Mouse (Mus musculus) midbrain, postnatal 0 days (tissue): Measurements from ENCODE around the gene Slc6a6. TPM values are rescaled to one million over a fixed set of nuclear protein-coding genes. Genes with fewer than 3 reads are reported as not detected.

Experiments used
- ATAC-seq: fragments of 200-750 bp; cut with Nextera tagmentation; 2 replicates; pipeline ENCODE4 v1.8.0; 2017; ENCODE audit warnings: moderate number of reproducible peaks, mild to moderate bottlenecking, moderate TSS enrichment, moderate library complexity; ENCODE audit not compliant: low FRiP score
- DNase-seq: peaks from one replicate; pipeline ENCODE4 v3.0.0-alpha.2; 2015; ENCODE audit warnings: low spot score
- H3K27ac ChIP-seq: fragments of 300-500 bp; sonication (generic); 2 replicates; pipeline ENCODE4 v1.5.1; 2014; ENCODE audit warnings: low read depth, mild to moderate bottlenecking, low read length, mixed read lengths
- H3K27me3 ChIP-seq: fragments of 300-500 bp; sonication (generic); 2 replicates; pipeline ENCODE4 v1.6.1; 2014; ENCODE audit warnings: low read length, control low read depth, mixed read lengths; ENCODE audit not compliant: insufficient read depth
- H3K36me3 ChIP-seq: fragments of 300-500 bp; sonication (generic); 2 replicates; pipeline ENCODE4 v1.6.1; 2014; ENCODE audit warnings: low read length, control low read depth, mixed read lengths; ENCODE audit not compliant: insufficient read depth
- H3K4me1 ChIP-seq: fragments of 300-500 bp; sonication (generic); 2 replicates; pipeline ENCODE4 v1.6.1; 2014; ENCODE audit warnings: mild to moderate bottlenecking, control low read depth, antibody characterized with exemption, low read length, mixed read lengths; ENCODE audit not compliant: insufficient read depth
- H3K4me2 ChIP-seq: fragments of 300-500 bp; sonication (generic); 2 replicates; pipeline ENCODE4 v1.6.1; 2014; ENCODE audit warnings: low read depth, mild to moderate bottlenecking, low read length, mixed read lengths; ENCODE audit not compliant: poor library complexity, severe bottlenecking
- H3K4me3 ChIP-seq: fragments of 300-500 bp; sonication (generic); 2 replicates; pipeline ENCODE4 v1.5.1; 2014; ENCODE audit warnings: low read depth, mild to moderate bottlenecking, low read length, moderate library complexity
- H3K9ac ChIP-seq: fragments of 300-500 bp; sonication (generic); replicated peaks from 2 replicates; pipeline ENCODE4 v1.6.1; 2014; ENCODE audit warnings: mild to moderate bottlenecking, low read length, moderate library complexity, mixed read lengths; ENCODE audit not compliant: poor library complexity, severe bottlenecking
- H3K9me3 ChIP-seq: fragments of 300-500 bp; sonication (generic); 2 replicates; pipeline ENCODE4 v1.6.1; 2016; ENCODE audit warnings: low read length, control low read depth
- CTCF ChIP-seq: IDR thresholded peaks from 2 replicates; pipeline ENCODE4 v1.5.1; 2016; ENCODE audit warnings: antibody characterized with exemption, mild to moderate bottlenecking
- WGBS: fragments of 180-500 bp; shearing (Covaris S2); extraction: QIAGEN DNeasy Blood & Tissue Kit; methylation state at CpG from one replicate; pipeline ENCODE4 v1.1.7; 2014; 5-methylcytosine and 5-hydroxymethylcytosine counted together
- polyA plus RNA-seq: library from polyadenylated mRNA; unstranded; fragments of >200 nt; fragmentation: Nextera tagmentation; extraction: Ambion mirVana; gene quantifications from 2 replicates; pipeline ENCODE4 v1.2.1, GENCODE M21; 2015
- total RNA-seq: library from RNA; depleted of rRNA; stranded (reverse); fragments of >200 nt; gene quantifications from 2 replicates; pipeline ENCODE4 v1.2.3, GENCODE M21; 2014

Gene Slc6a6
- total and polyA plus RNA-seq, 2 experiments from 2014 or later: 146 to 147 TPM

- H3K9me3 ChIP-seq: no peaks in the 10 kb centered on the region
- no peak overlapping the region for H3K4me3 ChIP-seq
- no peak for TF ChIP-seq CTCF
- H3K27me3 ChIP-seq: no peaks in the 10 kb centered on the region
- no peak for ATAC-seq
- H3K36me3 ChIP-seq: no peaks in the 10 kb centered on the region
- no peak for DNase-seq
- H3K4me1 ChIP-seq: no peaks in the 10 kb centered on the region
- H3K4me2 ChIP-seq: no peak overlapping the region
- H3K27ac ChIP-seq: no peak overlapping the region
- 89% methylated on average over 2 of the region's 2 CpGs for WGBS
- H3K9ac ChIP-seq: no peak overlapping the region
Measured at GRCm38 (mm10) chr6:91643416-91643921, 40.4 kb upstream of the Slc6a6 start.

DNA sequence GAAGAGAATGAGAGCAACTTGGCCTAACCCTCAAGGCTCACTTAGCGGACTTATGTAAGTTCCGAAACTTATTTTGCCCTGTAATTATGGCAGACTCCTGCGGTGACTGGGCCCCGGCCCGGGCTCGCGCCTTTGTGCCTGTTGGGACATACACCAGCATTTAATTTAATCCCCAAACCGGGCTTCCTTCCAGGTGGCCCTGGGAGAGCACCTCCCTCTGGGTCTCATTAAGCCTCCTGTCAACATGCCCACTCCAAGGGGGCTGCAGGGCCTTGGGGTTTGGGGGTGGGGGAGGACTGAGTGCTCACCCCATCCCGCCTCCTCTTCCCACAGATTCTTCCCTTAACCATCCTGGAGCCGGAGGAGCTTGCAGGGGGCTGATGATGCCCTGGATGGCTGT, 37.8 kb upstream of the Slc6a6 start:
- Histone ChIP-seq H3K36me3 (no peaks in the 10 kb centered on the region), H3K4me3 (no peak overlapping the region), H3K9ac (no peak overlapping the region), H3K4me1 (no peaks in the 10 kb centered on the region), H3K9me3 (no peaks in the 10 kb centered on the region), H3K27ac (no peak overlapping the region), H3K4me2 (no peak overlapping the region), H3K27me3 (no peaks in the 10 kb centered on the region)
- DNase-seq: peak; percentile 31
- TF ChIP-seq CTCF: no peak
- WGBS: 46% methylated on average over 10 of the region's 10 CpGs
- no peak for ATAC-seq

DNA sequence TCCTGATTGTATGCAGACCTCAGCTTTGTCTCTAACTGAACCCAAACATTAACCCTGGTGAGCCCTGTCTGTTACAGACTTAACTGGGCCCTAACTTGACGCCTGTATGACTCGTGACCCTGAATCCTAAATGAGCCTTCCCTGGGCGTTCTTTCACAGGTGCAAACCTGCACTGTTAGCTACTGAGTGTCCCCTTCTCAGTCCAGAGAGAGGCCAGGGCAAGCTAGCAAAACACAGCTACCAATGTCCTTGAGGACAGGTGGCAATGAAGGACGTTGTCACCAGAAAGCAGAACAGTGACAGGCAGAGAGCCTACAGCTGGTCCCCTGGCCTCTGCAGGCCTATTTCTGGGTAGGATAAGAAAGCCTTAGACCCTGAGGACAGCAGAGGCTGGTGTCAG, 37.0 kb upstream of the Slc6a6 start:
- WGBS: 82% methylated on average over 4 of the region's 4 CpGs
- Histone ChIP-seq H3K9me3 (no peaks in the 10 kb centered on the region), H3K27me3 (no peaks in the 10 kb centered on the region), H3K4me2 (no peak overlapping the region), H3K4me3 (no peak overlapping the region), H3K36me3 (no peaks in the 10 kb centered on the region), H3K27ac (no peak overlapping the region), H3K4me1 (no peaks in the 10 kb centered on the region), H3K9ac (no peak overlapping the region)
- TF ChIP-seq CTCF: no peak
- DNase-seq: no peak
- ATAC-seq: no peak

DNA sequence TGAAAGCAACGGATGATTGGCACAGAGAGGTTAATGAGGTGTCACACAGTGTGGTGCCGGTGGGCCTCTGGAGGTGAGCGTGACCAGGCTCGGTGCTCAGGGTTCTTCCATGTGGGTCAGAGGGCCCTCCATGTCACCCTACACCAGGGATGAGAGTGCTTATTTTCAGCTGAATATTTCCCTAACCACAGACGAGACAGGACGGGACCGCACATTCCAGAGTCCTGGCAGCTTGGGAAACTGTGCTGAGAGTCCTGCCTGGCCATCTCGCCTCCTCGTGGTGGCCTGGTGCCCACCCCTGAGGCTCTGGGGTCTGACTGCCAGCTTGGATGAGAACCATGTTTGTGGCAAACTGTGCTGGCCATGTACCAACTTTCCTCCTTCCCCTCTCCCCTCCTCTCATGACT, 36.5 kb upstream of the Slc6a6 start:
- Histone ChIP-seq H3K36me3 (no peaks in the 10 kb centered on the region), H3K27ac (no peak overlapping the region), H3K4me3 (no peak overlapping the region), H3K9ac (no peak overlapping the region), H3K4me2 (no peak overlapping the region), H3K4me1 (no peaks in the 10 kb centered on the region), H3K9me3 (no peaks in the 10 kb centered on the region), H3K27me3 (no peaks in the 10 kb centered on the region)
- ATAC-seq: no peak
- 71% methylated on average over 9 of the region's 9 CpGs for WGBS
- peak; percentile 67 for DNase-seq
- no peak for TF ChIP-seq CTCF

DNA sequence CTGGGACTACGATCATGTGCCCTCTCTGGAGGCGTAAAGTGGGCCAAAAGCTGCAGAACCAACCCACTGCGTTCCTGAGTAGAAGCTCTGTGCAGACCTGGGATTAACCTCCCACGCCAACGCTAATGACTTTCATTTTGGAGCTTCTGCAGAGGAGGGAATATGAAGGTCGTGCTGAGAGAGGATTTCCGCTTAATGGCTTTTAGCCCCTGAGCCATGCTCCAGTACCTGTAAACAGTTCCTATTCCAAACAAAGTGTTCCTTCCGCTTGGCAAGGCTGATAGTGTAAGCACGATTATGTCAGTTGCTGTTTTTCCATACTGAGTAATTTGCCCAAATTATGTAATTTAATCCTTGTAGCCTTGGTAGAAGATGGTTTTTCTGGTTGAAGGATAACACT, 33.6 kb upstream of the Slc6a6 start:
- no peak for TF ChIP-seq CTCF
- Histone ChIP-seq H3K4me3 (no peak overlapping the region), H3K27me3 (no peaks in the 10 kb centered on the region), H3K27ac (no peak overlapping the region), H3K4me1 (no peaks in the 10 kb centered on the region), H3K4me2 (no peak overlapping the region), H3K36me3 (no peaks in the 10 kb centered on the region), H3K9me3 (no peaks in the 10 kb centered on the region), H3K9ac (no peak overlapping the region)
- DNase-seq (no peak), ATAC-seq (no peak)
- WGBS: 81% methylated on average over 9 of the region's 9 CpGs

GRCm38 (mm10) chr6:91652296-91652695, 31.6 kb upstream of the Slc6a6 start:
- DNase-seq: no peak
- TF ChIP-seq CTCF: no peak

More at GRCm38 (mm10) chr6:91652296-91652695, 31.6 kb upstream of the Slc6a6 start:
- Histone ChIP-seq H3K9me3 (no peaks in the 10 kb centered on the region), H3K27me3 (no peaks in the 10 kb centered on the region), H3K4me1 (no peaks in the 10 kb centered on the region), H3K27ac (no peak overlapping the region), H3K36me3 (no peaks in the 10 kb centered on the region), H3K4me2 (no peak overlapping the region), H3K4me3 (no peak overlapping the region), H3K9ac (no peak overlapping the region)
- no peak for ATAC-seq
- 86% methylated on average over 3 of the region's 3 CpGs for WGBS
